Mouse (Mus musculus): ENCODE data around the gene Fanca.
"Not testable (repeated sequence)": the region's sequence is repeated elsewhere in the genome, so short reads cannot be mapped to it uniquely, and the experiment has no call there.

The Fanca gene

GRCm38 (mm10) chr8:123232553-123232952 lies 85.8 kb downstream of the Fanca start:
- DNase-seq (ENCODE audit: low spot score), result no peak

DNA sequence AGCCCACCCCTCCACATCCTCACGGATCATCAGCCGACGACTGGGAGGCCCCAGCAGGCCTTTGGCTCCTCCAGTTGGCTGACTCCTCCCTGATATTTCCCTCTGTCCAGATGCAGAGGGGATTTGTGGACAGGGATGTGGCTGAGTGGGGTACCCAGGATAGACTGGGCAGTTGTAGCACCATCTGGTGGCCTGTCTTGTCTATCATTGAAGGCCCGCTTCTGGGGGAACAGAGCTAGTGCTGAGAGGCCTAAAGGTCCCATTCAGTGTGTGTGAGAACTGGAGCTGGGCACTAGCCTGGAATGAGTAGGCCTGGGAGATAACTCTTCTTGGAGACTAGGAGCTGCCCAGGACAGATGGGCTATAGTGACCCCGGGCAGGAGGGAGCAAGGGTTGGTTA lies 86.6 kb downstream of the Fanca start:
- no peak for DNase-seq (ENCODE audit: low spot score)

DNA sequence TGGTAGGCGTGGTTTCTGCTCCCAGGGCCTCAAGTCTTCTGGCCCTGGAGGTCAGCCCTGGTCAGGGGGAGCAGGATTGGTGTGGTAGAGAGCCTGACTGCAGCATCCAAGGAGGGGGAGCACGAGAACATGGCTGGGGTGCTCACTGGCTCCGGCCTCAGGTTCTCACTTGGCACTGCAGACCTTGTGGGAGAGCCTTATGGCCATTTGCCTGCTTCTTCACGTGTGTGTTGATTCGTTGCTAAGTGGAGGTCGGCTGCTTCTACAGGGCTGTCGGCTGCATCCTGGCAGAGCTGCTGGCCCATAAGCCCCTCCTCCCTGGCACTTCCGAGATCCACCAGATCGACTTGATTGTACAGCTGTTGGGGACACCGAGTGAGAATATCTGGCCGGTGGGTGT lies 88.0 kb downstream of the Fanca start:
- DNase-seq (ENCODE audit: low spot score), result not testable (repeated sequence)

DNA sequence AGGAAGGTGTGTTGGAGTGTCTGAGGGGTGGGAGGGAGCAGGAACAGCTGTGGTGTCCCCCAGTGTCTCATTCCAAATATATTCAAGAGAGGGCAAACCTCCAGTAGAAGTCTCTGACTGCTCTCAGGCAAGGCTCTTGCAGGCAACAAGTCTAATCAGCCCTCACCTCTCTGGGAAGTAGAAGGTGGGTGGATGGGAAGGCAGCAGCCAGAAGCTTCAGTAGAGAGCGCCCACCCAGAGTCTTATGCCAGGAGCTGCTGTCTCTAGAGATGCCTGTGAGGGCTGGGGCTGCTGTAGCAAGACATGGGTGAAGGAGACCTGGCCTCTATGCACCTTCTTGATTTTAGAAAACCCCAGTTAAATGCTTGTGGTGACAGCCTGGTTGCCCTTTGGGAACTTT lies 90.0 kb downstream of the Fanca start:
- no peak for DNase-seq (ENCODE audit: low spot score)

DNA sequence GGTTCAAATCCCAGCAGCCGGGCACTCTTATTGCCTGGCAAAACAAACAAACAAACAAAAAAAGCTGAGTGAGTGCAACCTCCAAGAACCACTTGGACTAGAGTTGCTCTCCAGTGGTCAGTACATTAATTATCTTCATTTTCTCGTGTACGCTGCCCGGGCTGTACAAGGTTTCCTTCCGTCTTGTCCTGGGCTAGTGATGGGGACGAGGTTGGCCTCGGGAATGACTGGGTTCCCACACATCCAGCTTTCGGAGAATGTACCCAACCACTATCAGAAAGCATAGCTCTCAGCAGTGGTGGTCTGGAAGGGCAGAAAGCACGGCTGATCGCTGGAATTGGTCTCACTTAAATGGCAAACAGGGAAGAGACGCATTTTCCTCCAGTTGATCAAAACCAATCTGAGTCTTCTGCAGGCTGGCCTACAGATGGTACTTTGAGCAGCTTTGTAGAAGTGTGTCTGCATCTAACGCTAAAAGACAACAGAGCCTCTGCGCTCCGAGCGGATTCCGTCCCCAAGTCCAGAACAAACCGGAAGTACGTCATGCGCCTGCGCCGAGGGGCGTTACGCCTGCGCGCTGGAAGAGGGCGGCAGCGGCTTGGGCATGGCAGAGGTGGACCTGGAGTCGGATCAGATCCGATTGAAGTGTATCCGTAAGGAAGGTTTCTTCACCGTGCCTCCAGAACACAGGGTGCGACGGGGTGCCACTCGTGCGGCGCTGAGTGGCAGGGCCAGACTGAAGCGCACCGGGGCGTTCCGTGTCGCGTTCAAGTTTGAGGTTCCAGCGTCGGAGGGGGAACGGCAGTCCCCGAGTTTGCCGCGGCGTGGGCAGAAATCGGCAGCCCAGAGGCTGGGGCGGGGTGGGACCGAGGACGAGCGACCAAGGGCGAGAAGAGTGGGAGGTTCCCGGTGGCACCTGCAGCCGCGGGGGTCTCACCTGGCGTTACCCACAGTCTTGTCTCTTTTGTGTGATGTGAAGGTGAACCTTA lies 93.8 kb downstream of the Fanca start, which contains the start of gene Cdk10:
TSS of gene Cdk10 (plus strand) at position 565 of the 989 bp plus-strand sequence.
- DNase-seq (ENCODE audit: low spot score), result peak; percentile 92

DNA sequence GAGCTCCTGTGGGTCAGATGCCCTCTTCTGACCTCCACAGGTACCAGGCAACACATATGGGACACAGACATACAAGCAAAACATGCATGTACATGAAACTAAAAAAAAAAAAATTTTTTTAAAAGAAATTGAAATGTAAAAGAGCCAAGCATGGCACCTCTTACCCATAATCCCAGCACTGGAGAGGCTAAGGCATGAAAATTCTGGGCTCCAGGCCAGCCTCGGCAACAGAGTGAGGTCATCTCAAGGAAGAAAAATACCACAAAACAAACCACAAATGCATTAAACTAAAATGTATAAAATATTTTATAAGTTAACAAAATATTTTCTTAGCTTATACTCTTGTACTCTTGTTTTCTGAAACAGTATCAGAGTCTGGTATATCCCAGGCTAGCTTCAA lies 97.5 kb downstream of the Fanca start:
- no peak for DNase-seq (ENCODE audit: low spot score)

All from ovary, postnatal 36 days (tissue).